Mouse (Mus musculus) spleen, postnatal 14 days (tissue): ENCODE results near the gene Rack1.

Experiments used
- DNase-seq, 2 experiments: peaks; one replicate each; pipeline ENCODE4 v3.0.0; 2021 to 2022; ENCODE audit warnings: low spot score in 2 of 2

Gene Rack1

DNA sequence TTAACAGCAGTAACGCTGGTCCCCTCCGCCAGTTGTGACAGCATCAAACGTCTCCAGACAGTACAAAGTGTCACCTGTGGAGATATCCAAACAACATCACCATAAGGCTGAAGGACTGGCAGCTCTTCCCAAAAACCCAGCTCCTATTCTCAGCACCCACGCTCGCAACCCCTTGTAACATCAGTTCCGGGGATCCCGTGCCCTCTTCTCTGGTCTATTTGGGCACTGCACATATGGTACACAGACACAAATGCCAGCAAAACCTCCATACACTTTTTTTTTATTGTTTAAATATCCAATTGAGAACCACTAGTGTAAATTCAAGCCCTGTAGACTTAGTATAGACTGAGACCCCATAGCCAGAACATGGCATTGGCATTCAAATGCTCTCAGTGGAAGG is 4.9 kb upstream of the Rack1 start:
- no peak for DNase-seq

- DNase-seq: no peak
Observed at GRCm38 (mm10) chr11:48796290-48796689, 3.8 kb upstream of the Rack1 start.

GRCm38 (mm10) chr11:48797287-48797686 is 2.8 kb upstream of the Rack1 start:
- DNase-seq: no peak

DNA sequence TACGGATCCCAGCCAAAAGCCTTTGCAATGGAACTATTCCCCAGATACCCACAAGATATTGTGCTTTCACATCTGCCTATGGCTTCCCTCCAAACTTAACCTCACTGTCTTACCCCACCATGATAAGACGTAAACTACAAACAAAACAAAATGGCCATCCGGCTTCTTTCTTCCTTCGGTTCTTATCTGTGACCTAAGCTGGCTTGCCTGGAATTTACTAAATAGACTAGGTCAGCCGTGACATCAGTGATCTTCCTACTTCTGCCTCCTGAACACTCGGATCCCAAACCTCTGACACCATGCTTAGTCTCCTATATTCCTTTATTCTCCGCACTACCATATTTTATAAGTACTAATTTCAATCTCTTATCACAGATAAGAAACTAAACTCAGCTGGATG is 1.8 kb upstream of the Rack1 start:
- DNase-seq: no peak

DNA sequence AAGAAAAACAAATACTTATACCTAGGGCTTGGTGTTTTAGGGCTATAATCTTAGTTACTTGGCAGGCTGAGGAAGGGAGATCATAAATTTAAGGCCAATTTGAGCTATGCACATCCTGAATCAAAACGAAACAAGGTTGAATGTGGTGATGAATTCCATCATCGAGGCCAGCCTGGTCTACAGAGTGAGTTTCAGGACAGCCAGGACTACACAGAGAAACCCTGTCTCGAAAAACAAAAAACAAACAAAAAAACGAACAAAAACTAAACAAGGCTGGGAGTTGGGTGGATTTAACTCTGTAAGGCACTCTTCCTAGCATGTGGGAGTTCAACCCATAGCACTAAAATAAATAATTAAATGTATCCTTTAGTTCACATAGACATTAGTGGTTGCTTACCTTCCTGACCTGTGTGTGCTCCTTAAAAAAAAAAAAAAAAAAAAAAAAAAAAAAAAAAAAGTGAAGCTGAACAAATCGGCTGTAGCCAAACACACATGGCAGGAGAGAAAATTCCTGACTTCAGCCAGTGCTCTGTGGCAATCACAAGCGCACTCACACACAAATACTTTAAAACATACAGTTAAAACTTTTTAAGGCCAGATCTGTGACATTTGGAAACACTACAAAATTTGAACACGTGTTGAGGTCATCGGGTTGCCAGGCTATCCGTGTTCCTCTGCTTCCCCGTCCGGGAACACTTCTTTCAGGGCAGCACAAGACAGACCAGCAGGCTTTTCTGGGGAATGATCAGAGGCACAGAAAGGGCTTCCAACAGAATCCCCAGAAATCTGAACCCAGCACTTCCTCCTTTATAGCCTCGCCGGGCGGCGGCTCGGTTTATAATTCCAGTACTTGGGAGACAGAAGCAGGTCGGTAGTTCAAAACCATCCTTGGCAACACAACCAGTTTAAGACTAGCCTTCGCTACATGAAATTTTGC is 880 bp upstream of the Rack1 start:
- no peak for DNase-seq

- no peak for DNase-seq
Observed at GRCm38 (mm10) chr11:48801831-48802772, 2.0 kb downstream of the Rack1 start.

DNA sequence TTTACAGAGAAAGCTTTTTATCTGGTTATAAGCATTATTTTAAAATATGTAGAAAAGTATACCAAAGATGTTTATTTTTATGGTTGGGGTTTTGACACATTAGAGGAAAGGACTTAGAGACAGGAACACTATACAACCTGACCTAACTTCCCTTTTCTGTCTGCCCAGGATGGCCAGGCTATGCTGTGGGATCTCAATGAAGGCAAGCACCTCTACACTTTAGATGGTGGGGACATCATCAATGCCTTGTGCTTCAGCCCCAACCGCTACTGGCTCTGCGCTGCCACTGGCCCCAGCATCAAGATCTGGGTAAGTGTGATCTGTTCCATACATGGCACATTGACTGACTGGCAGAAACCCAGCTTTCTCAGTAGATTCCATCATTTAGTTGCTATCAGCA is 3.9 kb downstream of the Rack1 start:
- no peak for DNase-seq

- no peak for DNase-seq
Observed at GRCm38 (mm10) chr11:48804922-48805321, 4.8 kb downstream of the Rack1 start.

DNA sequence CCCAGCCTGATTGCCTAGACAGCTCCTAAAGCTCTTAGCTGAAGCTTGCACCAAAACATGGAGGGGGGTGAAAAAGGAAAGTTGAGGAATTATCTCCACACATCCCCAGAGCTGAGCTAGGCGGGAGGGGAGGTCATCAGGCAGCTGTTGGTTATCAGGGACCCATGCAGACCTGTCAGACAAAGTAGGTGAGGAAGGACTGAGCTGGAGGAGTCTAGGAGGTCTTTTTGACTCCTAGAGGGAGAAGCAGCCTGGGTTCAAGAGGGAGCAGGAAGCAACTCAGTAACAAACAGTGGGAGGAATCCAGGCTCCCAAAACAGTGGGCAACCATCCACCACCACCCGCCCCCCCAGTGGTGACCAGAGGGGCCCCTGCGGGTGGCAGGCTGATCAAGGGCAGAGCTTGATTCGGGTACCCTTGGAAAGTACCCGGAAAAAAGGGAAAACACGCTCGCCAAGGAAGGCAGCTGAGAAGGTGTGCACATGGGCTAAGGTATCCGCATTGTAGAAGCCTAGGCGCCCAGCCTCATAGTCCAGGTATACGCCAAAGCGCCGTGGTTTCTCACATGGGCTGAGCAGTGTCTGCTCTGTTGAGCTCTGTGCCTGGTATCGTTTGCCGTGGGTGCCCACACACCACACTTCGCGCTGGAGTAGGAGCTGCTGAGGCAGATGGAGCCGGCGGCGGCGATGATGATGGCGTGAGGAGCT is 6.9 kb downstream of the Rack1 start:
- DNase-seq: no peak

DNA sequence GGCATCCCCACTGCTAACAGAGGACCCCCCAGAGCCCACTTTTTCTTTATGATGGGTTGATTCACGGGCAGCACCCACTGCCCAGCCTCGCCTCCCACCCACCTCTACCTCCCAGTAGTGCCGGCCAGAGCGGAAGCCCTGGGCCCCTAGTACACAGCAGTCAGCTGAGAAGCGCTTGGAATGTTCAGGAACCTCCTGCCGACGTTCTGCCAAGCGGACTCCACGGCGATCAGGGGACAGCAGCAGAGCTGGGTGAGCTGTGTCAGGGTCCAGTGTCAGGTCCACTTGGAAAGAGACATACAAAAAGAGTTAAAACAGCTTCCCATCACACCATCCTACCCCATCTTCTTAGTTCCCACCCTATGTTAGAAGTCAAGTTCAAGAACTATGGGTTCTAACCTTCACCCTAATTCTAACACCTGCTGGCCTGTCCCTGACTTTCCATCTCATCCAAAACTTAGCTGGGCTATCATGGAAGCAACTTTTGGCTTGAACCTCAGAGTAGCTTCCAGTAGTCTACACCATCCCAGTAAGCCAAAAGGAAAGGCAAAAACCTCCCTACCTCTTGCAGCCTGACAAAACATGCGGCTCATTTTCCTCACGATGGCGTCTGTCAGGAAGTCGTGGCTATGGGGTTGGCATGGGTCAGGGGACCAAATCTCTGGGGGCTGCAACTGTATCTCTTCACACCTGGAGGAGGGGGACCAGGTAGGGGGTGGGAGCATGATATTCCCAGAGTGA is 7.6 kb downstream of the Rack1 start:
- DNase-seq: no peak

DNA sequence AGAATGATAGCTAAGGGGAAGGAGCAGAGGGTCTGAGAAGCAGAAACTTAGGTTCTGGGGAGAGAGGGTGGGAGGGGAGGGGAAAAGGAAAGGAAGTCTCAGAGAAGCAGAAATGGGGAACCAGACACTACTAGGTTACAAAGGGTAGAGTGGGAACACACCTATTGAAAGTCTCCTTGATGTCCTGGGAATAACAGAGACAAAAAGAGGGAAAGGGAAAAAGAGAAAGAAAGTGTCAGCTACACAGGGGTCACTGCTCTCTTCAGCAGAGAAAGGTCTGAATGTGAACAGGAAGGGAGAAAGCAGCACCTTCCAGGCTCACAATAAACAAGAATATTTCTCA is 8.1 kb downstream of the Rack1 start:
- no peak for DNase-seq

GRCm38 (mm10) chr11:48808737-48809433 is 8.8 kb downstream of the Rack1 start:
- DNase-seq: no peak

- no peak for DNase-seq
Observed at GRCm38 (mm10) chr11:48809434-48809830, 9.3 kb downstream of the Rack1 start.

- DNase-seq: no peak
Observed at GRCm38 (mm10) chr11:48810142-48810541, 10.0 kb downstream of the Rack1 start.

DNA sequence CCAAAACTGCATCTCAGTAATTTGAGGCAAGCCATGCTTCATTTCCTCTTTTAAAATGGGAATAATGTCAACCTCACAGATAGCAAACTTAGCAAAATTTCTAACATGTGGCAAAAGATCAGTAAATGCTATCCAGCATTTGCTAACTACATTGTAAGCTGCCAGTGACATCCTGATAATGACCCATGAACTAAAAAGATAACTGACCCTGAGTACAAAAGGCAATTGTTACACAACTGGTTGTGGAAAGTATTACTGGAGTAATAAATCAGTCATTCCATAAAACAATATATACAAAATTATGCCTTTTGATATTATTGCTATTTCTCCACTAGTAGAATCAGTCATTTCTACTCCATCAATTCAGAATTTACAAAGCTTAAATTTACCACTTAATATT is 13.7 kb downstream of the Rack1 start:
- DNase-seq: no peak

GRCm38 (mm10) chr11:48815851-48816250 is 15.7 kb downstream of the Rack1 start:
- no peak for DNase-seq

DNA sequence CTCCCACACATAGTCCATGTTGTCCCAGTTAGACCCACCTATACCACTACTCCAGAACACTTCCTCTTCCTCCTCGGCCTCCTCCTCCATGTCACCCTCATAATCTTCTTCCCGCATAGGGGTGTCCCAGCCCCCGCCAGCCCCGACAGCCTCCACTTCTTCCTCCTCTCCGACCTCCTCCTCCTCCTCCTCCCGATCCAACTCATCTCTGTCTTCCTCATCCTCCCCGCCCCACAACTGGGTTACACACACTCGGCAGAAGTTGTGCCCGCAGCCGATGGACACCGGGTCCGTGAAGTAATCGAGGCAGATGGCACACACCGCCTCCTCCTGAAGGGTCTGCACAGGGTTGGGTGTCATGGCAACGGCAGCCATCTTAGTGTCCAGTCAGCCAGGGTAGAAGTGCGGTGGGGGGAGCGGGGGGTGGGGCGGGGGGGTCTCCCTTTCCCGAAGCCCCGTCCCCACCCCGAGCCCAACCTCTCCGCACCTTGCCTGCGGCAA is 16.2 kb downstream of the Rack1 start:
- DNase-seq: peak in 1 of 2 experiments; percentile 20

DNA sequence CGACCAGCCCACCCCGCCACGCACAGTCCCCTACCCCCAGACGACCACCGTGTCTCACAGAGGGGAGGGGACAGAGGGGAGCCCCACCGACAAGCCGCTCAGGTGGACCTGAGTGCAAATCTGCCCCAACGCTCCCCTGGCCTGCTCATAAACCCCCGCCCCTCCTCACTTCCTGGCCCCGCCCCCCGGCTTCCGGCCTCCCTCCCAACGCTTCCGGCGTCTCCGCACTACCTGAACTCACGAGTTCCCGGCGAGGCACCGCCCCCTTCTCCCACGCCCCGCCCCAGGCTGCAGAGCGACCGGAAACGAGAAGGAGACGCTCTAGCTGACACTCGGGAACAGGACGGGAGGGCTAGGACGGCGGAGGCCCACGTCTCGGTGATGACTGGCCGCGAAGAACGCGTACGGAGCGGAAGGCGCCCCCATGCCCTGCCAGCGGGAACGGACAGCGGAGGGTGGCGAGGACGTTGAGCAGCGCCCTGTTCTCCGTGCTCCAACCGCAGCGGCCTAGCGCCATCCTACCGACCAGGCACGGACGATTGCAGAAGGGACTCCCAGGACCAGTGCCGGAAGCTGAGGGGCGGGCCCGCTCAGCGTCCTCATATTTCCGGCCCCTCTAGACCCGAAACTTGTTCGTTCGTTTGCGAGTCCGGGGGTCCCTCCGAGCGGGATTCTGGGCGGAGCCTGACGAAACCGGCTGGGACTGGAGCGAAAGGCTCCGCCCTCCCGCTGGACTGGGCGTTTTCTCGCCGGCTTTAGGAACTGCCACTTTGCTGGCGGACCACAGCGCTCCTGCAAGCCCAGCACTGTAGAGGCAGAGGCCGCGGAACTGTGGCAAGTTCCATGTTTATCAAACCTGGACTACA is 16.9 kb downstream of the Rack1 start, which contains the start of gene Trim41:
Gene Trim41 (minus strand): TSS at position 554 of the 866 bp plus-strand sequence.
- peak; percentile 99 for DNase-seq

- DNase-seq: no peak
Observed at GRCm38 (mm10) chr11:48817794-48818193, 17.7 kb downstream of the Rack1 start.
